Mouse (Mus musculus) monocyte, adult 5-6 weeks (primary cell): ENCODE measurements at regions not wholly inside any gene's neighbourhood (a gene's known extent, or its start where the extent isn't known, plus 50 kb on each side); places are given as distances from the start of the nearest gene placed in this dataset.

Experiments used
- ATAC-seq: fragments of 153-309, 156-312 bp; replicated peaks from 2 replicates; pipeline ENCODE4 v1.8.0; 2017; ENCODE audit warnings: mild to moderate bottlenecking; ENCODE audit not compliant: low TSS enrichment, insufficient number of reproducible peaks, severe bottlenecking, poor library complexity, low FRiP score

- no peak for ATAC-seq
Observed at GRCm38 (mm10) chr14:108021331-108021730, 892.6 kb downstream of the Slitrk1 start.

- ATAC-seq, result no peak
Observed at GRCm38 (mm10) chr14:107987752-107988285, 926.1 kb downstream of the Slitrk1 start.

GRCm38 (mm10) chr14:107978141-107978540 is 935.8 kb downstream of the Slitrk1 start:
- 0 out of 2 replicates have a peak, but pooled peaks have one; percentile 50 for ATAC-seq

- no peak for ATAC-seq
Observed at GRCm38 (mm10) chr14:107952076-107952475, 961.9 kb downstream of the Slitrk1 start.

GRCm38 (mm10) chr14:107903717-107904116 is 1010.2 kb downstream of the Slitrk1 start:
- no peak for ATAC-seq

- ATAC-seq, result no peak
Observed at GRCm38 (mm10) chr14:107901823-107902222, 1012.1 kb downstream of the Slitrk1 start.

GRCm38 (mm10) chr14:107860895-107861294 is 1053.1 kb downstream of the Slitrk1 start:
- no peak for ATAC-seq

GRCm38 (mm10) chr14:107849688-107850087 is 1064.3 kb downstream of the Slitrk1 start:
- no peak for ATAC-seq

GRCm38 (mm10) chr14:107845289-107846215 is 1068.4 kb downstream of the Slitrk1 start:
- ATAC-seq, result no peak

GRCm38 (mm10) chr14:107844533-107844932 is 1069.4 kb downstream of the Slitrk1 start:
- ATAC-seq, result no peak

- ATAC-seq, result no peak
Observed at GRCm38 (mm10) chr14:107832976-107833375, 1081.0 kb downstream of the Slitrk1 start.

GRCm38 (mm10) chr14:107785242-107785641 is 1128.7 kb downstream of the Slitrk1 start:
- ATAC-seq, result no peak
